Mouse (Mus musculus): Measurements from ENCODE around the gene Olfr1371.

Gene Olfr1371

DNA sequence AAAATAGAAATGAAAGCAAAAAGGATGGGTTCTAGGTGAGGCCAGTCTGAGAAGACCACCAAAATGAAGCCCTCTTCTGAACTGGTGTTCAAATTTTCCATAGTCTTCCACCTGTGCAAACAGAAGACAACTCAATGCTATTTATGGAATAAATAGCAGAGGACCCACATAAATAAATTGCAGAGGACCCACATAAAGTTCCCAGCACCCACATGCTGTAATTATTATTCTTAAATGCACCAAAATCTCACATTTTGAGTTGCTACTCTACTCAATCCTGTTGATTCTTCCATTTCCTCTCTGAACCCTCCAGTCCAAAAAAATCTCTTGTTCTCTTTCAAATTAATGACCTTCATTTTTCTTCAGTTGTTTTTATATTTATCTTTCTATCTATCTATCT, at the start of gene Olfr1371:
TSS of gene Olfr1371 (minus strand) at position 101 of the 400 bp plus-strand sequence.
- DNase-seq (ENCODE audit: low read depth): no peak

DNA sequence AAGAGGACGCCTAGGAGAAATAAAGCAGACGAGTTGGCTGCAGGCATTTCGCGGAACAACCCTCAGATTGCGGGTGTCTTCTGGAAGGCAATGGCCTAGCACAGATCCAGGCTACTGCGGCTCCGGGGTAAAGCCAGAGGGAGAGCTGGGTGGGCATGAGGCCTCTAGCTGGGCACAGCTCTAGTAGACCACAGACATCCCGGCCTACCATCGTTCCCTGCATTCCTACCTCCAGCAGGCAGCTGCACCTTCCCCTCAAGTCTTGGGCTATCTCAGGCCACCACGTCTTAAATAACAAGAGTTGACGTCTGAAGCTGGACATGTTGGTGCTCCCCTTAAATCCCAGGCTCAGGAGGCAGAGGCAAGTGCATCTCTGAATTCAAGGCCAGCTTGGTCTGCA, 48.6 kb upstream of the Olfr1371 start:
- DNase-seq (ENCODE audit: low read depth): no peak

DNA sequence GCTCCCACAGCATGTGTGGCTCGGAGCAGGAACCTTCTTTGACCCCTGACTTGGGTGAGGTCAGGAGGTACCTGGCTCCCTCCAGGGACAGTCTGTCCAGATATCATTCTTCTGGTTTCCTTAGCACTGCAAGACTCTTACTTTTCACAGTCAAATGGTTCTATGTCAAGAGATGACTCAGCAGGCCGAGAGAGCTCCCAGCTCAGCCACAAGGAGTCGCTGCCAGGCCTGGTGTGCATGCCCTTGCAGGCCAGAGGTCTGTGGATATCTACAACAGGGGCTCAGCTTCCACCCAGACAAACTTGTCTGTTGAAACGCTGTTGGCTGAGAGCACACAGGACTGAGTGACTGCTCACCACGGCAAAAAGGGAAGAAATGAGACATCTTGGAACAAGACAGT, 48.1 kb upstream of the Olfr1371 start:
- peak; percentile 78 for DNase-seq (ENCODE audit: low read depth)

DNA sequence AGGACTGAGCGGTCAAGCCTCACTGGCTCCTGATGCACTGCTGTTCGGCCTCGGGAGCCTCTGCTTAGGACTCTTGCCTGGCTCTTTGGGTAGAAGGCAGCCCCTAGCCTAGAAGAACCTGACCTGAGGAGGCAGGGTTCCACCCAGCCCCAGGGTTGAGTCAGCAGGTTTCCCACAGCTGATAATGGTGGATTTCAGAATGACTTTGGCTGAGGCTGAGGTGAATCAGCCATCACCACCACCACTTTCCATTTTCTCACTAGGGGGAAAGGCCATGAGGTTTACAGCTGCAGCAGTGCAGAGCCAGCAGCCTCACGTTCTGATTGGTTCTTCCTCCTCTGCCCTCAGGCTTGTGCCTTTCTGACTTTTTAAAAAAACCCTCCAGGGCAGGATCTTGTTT, 47.1 kb upstream of the Olfr1371 start:
- DNase-seq (ENCODE audit: low read depth): peak; percentile 51

DNA sequence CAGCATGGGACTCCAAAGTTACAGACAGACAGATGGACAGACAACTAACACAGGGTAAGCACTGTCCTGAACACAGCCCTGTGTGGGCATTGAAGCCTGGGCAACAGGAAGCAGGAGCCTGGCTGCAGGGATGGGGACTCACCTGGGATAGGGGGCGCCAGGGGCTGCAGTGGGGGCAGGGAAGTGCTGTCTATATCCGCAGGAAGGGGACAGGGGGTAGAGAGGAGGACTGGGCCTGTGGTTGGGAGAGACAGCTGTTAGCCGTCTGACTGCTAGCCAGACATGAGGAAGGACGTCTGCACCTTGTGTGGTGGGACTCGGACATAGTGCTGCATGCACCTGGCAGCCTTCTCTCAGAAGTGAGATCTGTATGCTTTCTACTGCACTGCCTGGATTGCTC, 44.9 kb upstream of the Olfr1371 start:
- no peak for DNase-seq (ENCODE audit: low read depth)

DNA sequence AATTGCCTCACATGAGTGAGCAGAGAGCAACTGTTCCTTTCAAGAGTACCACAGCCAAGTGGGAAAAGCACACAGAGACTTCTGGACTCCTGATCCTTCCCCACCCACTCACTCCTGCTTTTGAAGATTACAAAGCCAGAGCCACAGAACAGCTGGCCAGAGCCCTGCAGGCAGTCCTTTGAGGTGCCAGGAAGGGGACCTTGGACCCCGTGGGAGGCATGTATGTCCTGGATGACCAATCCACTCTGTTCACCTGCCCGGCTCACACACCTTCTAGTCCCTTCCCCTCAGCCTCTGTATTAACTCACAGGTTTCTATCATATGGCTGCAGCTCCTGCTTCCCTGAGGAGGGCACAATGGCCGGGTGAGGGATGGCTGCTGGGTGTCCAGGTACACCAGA, 43.6 kb upstream of the Olfr1371 start:
- DNase-seq (ENCODE audit: low read depth): no peak

DNA sequence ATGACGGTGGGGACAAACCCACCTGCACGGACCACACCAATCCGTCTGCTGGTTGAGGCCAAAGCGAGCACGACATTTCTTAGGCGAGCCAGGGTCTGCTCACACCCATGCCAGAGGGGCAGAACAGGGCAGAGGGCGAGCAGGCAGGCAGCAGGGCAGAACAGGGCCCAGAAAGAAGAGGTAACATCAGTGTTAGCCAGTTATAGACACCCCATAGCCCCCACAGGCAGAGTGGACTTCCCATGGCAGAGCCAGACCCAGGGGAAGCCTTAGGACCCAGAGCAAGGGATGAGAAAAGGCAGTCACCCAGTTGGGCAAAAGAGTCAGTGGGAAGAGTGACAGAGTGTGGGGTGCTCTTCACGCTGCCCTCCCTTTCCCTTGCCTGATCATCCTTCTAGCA, 41.3 kb upstream of the Olfr1371 start:
- no peak for DNase-seq (ENCODE audit: low read depth)

DNA sequence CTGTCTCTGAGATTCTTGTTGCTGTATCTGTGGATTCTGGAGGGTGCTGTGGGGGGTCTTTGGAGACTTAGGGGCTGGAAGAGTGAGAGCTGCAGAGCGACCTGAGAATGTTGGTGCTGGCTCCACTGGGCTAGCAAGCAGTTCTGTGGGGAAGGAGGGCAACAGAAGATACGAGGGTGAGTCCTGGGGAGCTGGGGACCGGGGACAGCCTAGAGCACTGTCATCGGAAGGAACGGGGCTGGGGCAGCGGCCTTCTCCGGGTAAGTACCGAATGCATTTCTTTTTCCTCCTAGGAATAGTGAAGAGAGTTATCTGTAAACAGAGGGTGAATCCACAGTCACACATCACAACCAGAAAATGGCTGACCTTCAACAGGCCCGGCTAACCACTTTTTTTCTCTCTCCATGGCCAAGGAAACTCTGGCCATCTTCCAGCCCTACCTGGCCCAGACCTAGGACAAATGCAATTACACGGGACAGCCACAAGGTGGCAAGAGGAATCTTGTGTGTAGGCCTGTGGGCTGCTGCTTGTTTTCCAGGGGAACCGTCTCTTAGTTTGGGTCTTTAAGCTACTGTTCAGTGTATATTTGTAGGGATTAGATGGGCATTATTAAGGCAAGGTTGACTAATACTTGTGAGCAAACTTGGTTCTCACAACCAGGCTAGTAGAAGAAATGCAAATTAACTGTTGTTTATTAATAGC, 40.0 kb upstream of the Olfr1371 start:
- DNase-seq (ENCODE audit: low read depth): peak; percentile 77

DNA sequence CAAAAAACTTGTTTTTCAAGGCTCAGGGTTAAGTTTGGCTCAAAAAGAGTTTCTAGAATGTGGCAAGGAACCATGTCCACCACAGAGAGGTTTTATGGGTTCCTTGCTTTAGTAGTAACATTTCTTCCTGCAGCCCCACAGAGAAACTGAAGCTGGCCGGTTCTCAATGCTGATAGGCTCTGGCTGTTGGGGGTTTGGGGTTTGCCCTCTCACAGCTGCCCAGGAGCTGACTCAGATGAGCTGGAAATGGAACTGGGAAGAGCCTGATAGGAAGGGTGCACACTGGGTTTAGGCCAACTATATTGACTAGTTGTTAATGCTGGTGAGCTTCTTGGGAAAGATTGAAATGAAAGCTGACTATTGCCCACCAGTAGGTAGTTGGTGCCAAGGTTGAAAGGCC, 38.9 kb upstream of the Olfr1371 start:
- DNase-seq (ENCODE audit: low read depth): peak; percentile 44

DNA sequence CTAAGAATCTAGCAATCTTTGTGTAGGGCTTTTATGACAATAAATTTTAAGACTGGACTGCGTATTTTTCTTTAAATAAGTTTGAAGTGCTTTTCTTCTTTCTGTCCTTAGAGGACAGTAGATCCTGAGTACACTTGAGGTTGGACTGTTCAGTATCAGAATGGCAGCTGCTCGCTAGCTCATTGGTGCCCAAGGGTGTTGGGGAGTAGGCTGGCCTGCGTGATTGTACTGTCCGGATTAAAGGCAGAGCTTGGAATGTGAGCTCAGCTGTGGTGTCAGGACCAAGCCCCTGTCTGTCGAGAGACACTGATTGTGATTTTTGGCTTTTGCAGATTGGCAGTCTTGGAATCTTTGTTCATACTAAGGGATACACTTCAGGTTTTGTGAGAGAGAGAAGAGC, 38.0 kb upstream of the Olfr1371 start:
- peak; percentile 47 for DNase-seq (ENCODE audit: low read depth)

DNA sequence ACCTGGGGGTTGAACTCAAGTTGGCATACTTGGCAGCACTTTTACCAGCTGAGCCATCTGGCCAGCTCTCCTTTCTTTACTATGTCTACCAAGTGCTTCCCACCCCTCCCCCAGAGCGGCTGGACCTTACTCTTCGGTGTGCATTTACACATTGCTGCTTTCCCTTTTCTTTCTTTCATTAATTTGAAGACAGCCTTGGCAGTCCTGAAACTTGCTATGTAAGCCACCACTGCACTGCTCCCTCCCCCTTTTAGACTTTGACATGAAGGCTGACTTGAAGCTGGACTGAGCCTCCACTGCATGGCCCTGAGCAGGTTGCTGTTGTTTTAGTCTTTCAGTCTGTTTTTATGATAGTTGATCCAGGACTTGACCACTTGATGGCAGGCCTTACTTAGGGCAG, 35.7 kb upstream of the Olfr1371 start:
- DNase-seq (ENCODE audit: low read depth): peak; percentile 44

DNA sequence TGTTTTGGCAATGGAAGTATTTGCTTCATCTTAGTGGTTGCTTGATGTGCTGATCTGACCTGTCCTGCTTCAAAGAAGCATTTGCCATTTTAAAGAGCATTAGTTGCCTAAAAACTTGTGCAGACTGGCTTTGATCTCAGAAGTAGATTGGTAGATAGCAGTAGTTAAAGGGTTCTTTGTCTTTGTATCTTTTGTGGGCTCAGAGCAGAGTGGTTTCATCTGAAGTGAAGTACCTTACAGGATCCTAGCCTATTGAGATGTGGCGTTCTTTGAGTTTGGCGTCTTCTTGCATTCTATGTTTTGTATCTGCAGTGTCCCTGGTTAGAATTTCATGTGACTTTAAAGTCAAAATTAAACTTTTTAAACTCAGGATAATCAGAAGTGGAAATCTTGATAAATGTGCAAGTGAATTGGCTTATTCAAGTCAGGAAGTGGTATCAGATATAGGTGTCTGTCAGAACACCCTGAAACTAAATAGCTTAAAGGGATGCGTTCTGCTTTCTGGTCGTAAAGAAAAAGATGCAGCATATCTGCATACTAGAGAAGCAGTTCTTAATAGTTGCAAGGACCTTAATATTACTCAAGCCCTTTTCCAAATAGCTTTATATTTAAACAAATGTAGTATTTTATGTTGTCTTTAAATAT, 27.2 kb upstream of the Olfr1371 start:
- peak; percentile 70 for DNase-seq (ENCODE audit: low read depth)

DNA sequence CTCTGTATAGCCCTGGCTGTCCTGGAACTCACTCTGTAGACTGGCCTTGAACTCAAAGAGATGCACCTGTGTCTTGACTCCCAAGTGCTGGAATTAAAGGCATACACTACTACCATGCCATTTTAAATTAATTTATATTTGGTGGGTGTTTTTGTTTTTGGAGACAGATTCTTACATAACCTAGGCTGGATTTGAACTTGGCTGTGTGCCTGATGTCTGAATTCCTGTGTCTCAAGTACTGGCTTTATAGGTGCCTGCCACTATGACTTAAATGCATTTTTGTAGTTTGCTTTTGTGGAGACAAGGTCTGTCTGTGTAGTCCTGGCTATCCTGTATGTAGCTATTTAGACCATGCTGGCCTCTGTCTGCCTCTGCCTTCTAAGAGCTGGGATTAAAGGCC, 20.7 kb upstream of the Olfr1371 start:
- DNase-seq (ENCODE audit: low read depth): no peak

DNA sequence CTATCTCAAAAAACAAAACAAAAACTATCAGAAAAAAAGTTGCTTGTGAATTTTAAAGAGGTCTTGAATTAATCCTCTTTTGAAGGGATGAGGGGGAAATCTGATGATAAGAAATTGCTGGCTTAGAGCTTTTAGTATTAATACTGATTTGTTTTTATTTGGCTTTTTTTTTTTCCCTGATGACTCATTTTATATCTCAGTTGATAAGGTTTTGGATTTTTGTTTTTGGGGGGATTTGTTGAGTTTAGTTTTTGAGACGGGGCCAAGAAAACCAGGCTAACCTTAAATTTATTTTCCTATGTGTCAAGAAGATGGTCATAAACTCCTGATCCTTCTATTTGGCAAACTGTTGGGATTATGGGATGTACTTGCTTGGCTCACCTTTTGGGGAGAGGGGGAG, 20.1 kb upstream of the Olfr1371 start:
- DNase-seq (ENCODE audit: low read depth): no peak

DNA sequence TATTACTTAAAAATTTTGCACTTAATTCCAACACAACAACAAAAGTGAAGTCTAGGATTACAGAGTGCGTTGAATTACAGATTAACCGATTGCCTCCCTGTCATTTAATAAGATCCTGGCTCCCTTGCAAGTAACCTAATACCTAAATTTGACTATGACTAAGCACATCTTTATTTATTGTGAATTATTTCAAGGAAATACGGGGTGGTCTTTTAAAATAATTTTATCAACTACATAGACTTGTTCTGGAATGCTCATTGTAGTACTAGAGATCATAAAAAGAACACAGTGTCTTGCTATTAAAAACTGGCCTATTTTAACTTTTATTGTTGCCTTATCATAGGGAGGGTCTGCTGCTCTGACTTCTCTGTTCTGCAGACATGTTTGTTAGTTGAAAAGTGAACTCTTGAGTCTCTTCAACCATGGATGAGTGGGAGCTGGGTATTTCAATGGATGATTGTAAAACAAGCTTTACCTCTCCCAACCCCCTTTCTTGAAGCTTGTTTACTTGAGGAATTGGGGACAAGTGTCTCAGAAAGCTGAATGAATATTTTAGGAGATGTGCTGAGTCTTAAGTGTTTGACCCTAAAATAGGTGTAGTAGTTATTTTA, 19.4 kb upstream of the Olfr1371 start:
- no peak for DNase-seq (ENCODE audit: low read depth)

DNA sequence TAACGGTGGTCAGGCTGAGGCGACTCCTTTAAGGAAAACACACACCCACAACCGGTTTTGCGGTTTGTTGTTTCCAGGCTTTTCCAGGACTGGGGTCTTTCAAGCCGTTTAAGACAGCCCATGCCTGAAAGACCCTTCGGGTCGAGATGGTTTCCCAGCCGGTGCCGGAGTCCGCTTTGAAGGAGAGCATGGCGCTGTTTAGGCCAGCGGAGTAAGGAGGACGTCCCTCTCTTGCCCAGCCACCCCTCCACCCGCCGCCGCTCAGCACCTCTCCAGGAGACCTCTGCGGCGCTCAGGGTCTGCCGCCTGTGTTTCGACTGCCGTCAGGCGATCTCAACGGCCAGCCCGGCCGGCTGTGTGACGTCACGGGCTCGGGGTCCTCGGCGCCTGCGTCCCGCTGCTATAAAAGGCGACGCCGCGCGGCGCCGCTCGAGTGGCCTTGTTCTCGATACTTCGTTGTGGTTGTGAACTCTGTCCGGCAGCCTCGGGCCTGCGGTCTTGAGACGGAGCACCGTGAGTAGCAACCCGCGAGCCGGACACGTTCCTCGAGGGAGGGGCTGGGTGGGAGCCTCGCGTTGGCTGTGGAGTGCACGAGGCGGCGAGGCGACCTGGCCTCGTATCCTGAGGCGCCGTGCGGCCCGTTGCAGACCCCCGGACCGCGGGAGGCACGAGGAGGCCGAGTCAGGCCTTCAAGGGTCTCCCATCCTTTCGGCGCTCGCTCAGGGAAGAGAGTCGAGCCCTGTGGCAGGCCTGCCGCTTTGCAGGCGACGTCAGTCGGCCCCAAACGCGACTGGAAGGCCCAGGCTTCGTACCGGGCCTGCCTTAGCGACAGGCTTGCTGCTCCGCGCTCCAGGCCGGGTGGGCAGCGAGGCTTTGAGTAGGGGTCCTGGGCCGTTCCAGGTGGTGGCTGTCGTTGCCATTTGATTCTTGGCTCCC, 18.1 kb upstream of the Olfr1371 start, which contains the start of gene Skp1a:
TSS of gene Skp1a (plus strand) at position 390 of the 936 bp plus-strand sequence.
- DNase-seq (ENCODE audit: low read depth): peak; percentile 96

DNA sequence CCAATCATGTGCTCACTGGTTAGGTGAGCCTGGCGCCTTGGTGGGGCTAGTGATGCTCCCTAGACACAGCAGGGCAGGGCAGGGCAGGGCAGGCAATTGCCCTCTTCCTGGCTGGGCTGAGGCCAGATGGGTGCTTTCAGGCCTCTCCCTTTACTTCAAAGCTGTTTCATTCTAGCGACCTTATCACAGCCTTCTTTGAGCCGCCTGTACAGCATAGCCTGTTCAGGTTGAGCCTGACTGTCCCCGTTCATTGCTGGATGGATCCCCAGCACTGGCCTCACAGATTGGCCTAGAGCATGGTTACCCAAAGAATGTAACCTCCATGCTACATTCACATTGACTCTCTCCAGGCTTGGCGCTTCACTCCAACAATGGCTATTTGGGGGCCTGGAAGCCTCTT, 16.9 kb upstream of the Olfr1371 start:
- no peak for DNase-seq (ENCODE audit: low read depth)

DNA sequence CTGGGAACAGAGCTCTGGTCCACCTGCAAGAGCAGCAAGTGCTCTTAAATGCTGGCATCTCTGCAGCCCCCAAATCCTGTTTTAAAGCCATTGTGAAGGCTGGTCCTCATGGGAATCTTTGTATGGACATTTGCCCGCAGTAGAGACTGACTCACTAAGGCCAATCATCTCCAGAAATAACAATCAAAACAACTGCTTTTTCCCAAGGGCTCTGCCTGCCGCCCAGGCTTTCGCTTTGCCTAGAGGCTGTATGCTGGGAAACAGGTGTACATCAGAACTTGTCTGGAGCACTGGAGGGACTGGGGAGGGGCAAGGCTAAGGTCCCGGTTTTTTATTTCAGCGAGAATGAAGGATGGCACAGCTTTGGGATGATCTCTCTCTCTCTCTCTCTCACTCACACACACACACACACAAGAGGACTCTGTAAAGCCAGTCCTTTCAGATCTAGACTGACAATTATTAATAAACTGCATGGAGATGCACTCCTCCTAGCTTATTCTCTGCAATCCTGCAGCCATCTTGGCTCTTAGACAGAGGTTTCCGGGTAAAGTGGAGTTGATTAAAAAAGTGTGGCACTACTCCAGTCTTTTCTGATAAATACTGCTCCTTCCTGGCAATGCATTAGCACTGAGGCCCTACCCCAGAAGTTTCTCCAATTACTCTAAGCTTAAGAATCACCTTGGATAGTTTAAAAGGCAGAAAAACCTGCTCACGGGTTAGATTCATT, 15.1 kb upstream of the Olfr1371 start:
- no peak for DNase-seq (ENCODE audit: low read depth)

DNA sequence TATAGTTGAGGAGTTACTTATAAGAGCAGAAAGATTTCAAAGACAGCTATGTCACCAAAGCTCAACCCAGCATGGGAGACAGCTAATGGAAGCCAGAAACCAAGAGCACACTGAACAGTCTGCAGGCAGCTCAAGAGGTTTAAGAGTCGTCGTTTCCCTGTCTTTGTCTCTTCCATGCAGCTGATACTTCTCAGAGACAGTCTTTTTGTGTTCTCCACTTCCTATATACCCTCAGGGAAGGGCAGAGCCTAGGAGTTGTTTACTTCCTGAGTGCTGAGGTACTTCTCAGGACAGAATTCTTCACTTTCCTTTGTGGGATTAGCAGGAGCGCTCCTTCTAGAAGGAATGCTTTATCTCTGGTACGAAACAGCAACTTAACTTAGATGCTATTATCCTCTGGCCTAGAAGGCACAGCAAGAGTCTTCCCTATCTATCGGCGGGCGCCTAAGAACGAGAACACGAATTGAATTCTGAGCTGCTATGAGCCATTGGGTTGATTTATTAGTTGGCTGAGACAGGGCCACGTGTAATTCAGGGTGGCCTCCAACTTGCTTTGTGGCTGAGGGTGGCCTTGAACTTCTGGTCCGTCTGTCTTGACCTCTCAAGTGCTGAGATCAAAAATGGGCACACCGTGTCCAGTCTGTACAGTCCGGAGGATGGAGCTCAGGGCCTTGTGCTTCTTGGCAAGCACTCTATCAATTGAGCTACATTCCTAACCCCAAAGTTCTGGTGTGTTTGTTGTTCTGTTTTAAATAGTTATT, 13.9 kb upstream of the Olfr1371 start:
- no peak for DNase-seq (ENCODE audit: low read depth)

DNA sequence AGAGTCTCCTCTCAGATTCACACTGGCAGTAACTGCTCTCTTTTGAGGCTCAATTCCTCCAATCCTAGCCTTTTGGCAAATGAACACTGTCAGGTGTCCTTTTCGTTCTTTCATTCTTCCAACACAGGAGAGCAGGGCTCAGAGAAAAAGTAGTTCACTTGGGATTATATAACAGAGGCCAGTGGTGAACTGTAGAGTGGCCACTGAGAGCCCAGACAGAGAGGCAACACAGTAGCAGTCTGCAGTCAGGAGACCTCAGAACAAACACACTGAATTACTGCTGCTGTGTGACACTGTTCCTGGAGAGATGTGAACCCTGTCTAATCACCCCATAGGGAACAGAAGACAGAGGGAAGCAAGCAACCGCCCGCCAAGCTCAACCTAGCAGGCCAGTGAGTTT, 13.3 kb upstream of the Olfr1371 start:
- no peak for DNase-seq (ENCODE audit: low read depth)
